Mouse (Mus musculus) liver, embryonic 14.5 days (tissue): ENCODE results near the gene Mrpl48. TPM values are rescaled to one million over a fixed set of nuclear protein-coding genes. Genes with fewer than 3 reads are reported as not detected.
A peak's percentile ranks its signal among the peaks of the same experiment; 100 is the strongest.

ENCODE experiments used
- ATAC-seq: fragments of 200-750 bp; cut with Nextera tagmentation; 2 replicates; pipeline ENCODE4 v1.8.0; 2017; ENCODE audit warnings: moderate number of reproducible peaks, mild to moderate bottlenecking, moderate library complexity; ENCODE audit not compliant: insufficient read depth
- DNase-seq, 3 experiments: peaks; one replicate each; pipeline ENCODE4 v3.0.0-alpha.2; 2012 to 2013; ENCODE audit warnings: low read depth in 3 of 3, low spot score in 3 of 3
- H3K27ac ChIP-seq: fragments of 300-500 bp; sonication (generic); 2 replicates; pipeline ENCODE4 v1.5.1; 2014; ENCODE audit warnings: moderate library complexity, mild to moderate bottlenecking, control low read depth, inconsistent platforms
- H3K27me3 ChIP-seq: fragments of 300-500 bp; sonication (generic); 2 replicates; pipeline ENCODE4 v1.6.1; 2014; ENCODE audit warnings: mild to moderate bottlenecking, low read length, moderate library complexity; ENCODE audit not compliant: control insufficient read depth, insufficient read depth
- H3K36me3 ChIP-seq: fragments of 300-500 bp; sonication (generic); replicated peaks from 2 replicates; pipeline ENCODE4 v1.6.1; 2014; ENCODE audit warnings: low read depth; ENCODE audit not compliant: control insufficient read depth, insufficient read depth
- H3K4me1 ChIP-seq, 2 experiments: fragments of 200-500 bp in 1 of 2; fragments of 300-500 bp in 1 of 2; sonication (generic) in 1 of 2; replicated peaks; 2 replicates each; pipeline ENCODE4 v1.6.1; 2012 to 2014; ENCODE audit warnings: antibody characterized with exemption in 1 of 2, inconsistent platforms in 1 of 2, low read length in 1 of 2; ENCODE audit not compliant: control insufficient read depth in 2 of 2, insufficient read depth in 2 of 2
- H3K4me2 ChIP-seq: fragments of 300-500 bp; sonication (generic); 2 replicates; pipeline ENCODE4 v1.6.1; 2014; ENCODE audit warnings: low read depth, mild to moderate bottlenecking, control low read depth, moderate library complexity
- H3K4me3 ChIP-seq, 2 experiments: fragments of 200-500 bp in 1 of 2; fragments of 300-500 bp in 1 of 2; sonication (generic) in 1 of 2; 2 replicates each; pipeline ENCODE4 v1.5.1; 2012 to 2014; ENCODE audit warnings: low read depth in 2 of 2, low read length in 2 of 2, mild to moderate bottlenecking in 2 of 2, control low read depth in 1 of 2, inconsistent platforms in 1 of 2, moderate library complexity in 1 of 2; ENCODE audit not compliant: insufficient read depth in 1 of 2
- H3K9ac ChIP-seq: fragments of 300-500 bp; sonication (generic); replicated peaks from 2 replicates; pipeline ENCODE4 v1.6.1; 2014; ENCODE audit warnings: mild to moderate bottlenecking, control low read depth, moderate library complexity
- H3K9me3 ChIP-seq: fragments of 300-500 bp; sonication (generic); 2 replicates; pipeline ENCODE4 v1.6.1; 2016; ENCODE audit warnings: low read length, mixed read lengths; ENCODE audit not compliant: control insufficient read depth
- CTCF ChIP-seq: IDR thresholded peaks from 2 replicates; pipeline ENCODE4 v1.5.1; 2016; ENCODE audit warnings: antibody characterized with exemption, low read depth, control low read depth
- EP300 ChIP-seq: IDR thresholded peaks from 2 replicates; pipeline ENCODE4 v1.6.1; 2016; ENCODE audit warnings: antibody characterized with exemption, low read depth
- WGBS: fragments of 180-500 bp; shearing (Covaris S2); extraction: QIAGEN DNeasy Blood & Tissue Kit; methylation state at CpG from one replicate; pipeline ENCODE4 v1.1.7; 2014; ENCODE audit not compliant: insufficient replicate concordance; 5-methylcytosine and 5-hydroxymethylcytosine counted together
- polyA plus RNA-seq, 2 experiments: library from polyadenylated mRNA; depleted of rRNA in 1 of 2; stranded (reverse) in 1 of 2; unstranded in 1 of 2; fragments of >200 nt; fragmentation: Nextera tagmentation in 1 of 2; extraction: Ambion mirVana in 1 of 2; gene quantifications; 2 replicates each; pipeline versions ENCODE4 v1.2.1 to v1.2.3; 2012 to 2014

The Mrpl48 gene
- polyA plus RNA-seq (2012; rRNA removed) (15.1 and 21.5 TPM in 2 replicates), polyA plus RNA-seq (2014; fragmentation: Nextera tagmentation; extraction: Ambion mirVana) (47.2 and 50.8 TPM in 2 replicates)

DNA sequence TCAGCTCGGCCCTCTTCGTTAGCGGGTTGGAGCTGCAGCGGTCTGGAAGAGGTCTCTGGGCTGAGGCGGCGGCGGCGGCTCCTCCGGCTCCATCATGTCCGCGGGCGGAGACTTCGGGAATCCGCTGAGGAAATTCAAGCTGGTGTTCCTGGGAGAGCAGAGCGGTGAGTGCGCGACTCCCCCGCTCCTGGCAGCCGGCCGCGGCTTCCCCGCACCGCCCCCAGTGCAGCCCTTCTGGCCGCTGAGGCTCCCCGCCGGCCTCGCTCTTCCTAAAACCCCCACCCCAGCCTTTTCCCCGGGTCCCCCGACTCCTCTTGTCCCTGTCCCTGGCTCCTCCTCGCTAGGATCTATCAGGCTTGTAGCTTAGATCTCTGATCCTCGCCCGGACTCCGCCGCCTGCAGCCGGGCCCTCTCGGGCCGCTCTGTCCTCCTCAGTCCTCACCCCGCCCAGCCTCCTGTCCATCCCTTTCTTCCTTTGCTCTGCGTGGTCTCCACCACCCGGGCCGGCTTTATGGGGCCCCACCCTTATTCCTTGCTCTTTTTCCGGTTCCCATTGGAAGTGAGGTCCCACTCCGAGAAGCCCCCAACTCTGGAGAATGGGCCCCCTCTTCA, at the start of gene Mrpl48:
Mrpl48 (minus strand) TSS at position 172 of the 612 bp plus-strand sequence.
- no peak for DNase-seq
- Histone ChIP-seq H3K9ac (peak within 1 kb of the TSS; percentile 83), H3K4me3 (peak within 1 kb of the TSS; percentile 71 to 77), H3K9me3 (no peaks in the 10 kb centered on the region), H3K27ac (peak within 1 kb of the TSS; percentile 96), H3K27me3 (no peaks in the 10 kb centered on the region), H3K4me2 (peak within 1 kb of the TSS; percentile 91), H3K4me1 (peaks cover 6 to 8% of the 10 kb centered on the region in 2 experiments), H3K36me3 (no peaks in the 10 kb centered on the region)
- peak; percentile 17; the same call in 1 of the 2 replicates for ATAC-seq
- TF ChIP-seq EP300, result no peak
- TF ChIP-seq CTCF, result no peak
- WGBS, result under 1% methylated on average over 43 of the region's 43 CpGs

DNA sequence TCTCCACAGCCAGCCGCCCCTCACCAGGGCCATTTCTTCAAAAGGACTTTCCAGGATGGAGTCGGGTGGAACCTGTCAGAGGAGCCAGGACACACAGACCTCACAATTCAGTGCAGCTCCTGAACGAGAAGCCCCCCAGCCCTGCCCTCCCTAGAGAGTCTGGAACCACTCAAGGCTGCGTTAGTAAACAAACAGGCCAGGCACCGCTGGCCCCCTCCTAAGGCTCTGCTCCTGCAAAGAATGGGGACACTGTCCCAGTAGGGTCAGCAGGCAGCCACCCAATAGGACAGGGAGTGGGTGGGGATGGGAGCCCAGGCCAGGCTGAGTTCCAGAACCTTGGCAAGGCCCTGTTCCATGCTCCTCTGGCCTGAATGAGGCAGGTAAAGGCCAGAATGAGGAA, 48.6 kb upstream of the Mrpl48 start:
- Histone ChIP-seq H3K4me2 (no peak overlapping the region), H3K27ac (no peak overlapping the region), H3K4me3 (no peak overlapping the region), H3K9ac (no peak overlapping the region), H3K27me3 (no peaks in the 10 kb centered on the region), H3K9me3 (no peaks in the 10 kb centered on the region), H3K36me3 (no peaks in the 10 kb centered on the region), H3K4me1 (no peaks in the 10 kb centered on the region)
- no peak for ATAC-seq
- 44% methylated on average over 5 of the region's 5 CpGs for whole genome bisulfite sequencing
- no peak for DNase-seq
- no peak for TF ChIP-seq CTCF
- TF ChIP-seq EP300, result no peak

DNA sequence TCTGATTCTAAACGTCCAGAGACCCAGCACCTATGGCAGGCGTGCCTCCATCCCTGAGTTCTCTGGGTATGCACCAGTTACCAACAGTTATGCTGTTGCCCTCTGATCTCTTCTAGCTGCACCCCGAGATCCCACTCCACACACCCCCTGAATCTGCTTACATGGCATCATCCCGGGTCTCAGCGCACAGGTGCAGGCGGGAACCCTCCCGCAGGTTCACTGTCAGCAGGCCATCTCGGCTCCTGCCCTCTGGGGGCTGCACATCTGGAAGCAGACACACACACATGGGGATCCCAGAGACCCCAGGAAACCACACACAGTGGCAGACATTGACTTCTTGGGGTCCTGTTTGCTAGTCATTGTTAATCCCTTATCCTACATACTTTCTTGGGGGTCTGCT, 46.3 kb upstream of the Mrpl48 start:
- WGBS, result 75% methylated on average over 8 of the region's 8 CpGs
- Histone ChIP-seq H3K4me1 (no peaks in the 10 kb centered on the region; a peak in 1 of 4 replicates), H3K9ac (no peak overlapping the region), H3K4me2 (no peak overlapping the region), H3K36me3 (no peaks in the 10 kb centered on the region), H3K27ac (no peak overlapping the region), H3K9me3 (no peaks in the 10 kb centered on the region), H3K4me3 (no peak overlapping the region), H3K27me3 (no peaks in the 10 kb centered on the region)
- TF ChIP-seq EP300 (no peak), CTCF (no peak)
- DNase-seq, result no peak
- ATAC-seq, result no peak

DNA sequence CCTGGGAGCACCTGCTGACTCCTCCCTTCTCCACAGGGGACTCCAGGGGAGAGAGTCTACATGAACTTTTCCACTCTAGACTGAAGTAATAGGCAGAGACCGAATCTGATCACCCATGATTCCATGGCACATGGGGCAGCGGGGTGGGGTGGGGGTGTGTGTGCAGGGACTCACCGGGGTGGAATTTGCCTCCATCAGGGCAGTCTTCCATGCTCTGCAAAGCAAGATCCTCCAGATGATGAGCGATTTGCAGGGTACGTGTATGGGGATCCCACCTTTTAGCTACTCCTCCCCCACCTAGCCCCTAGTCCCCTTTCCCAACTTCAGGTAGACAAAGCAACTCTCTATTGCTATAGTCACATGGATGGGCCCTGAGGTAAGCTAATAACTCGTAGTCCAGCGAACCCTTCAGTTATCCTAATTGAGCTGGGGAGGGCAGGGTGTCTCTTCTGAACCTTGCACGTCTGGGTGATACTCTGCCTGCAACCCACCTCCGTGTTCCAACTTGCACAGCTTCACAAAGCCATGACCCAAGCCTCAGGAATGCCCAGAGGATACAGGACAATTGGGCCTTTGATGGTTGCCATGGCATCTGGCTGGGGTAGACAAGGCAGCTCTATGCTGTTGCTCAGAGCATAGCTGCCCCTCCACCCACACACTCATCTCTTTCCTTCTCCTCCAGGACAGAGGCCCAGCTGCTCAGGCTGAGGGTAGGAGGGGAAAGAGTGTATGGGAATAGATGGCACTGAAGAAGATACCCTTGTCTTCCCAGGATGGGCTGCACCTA, 45.6 kb upstream of the Mrpl48 start:
- H3K27me3 ChIP-seq, result no peaks in the 10 kb centered on the region
- no peaks in the 10 kb centered on the region; a peak in 1 of 4 replicates for H3K4me1 ChIP-seq
- WGBS, result 68% methylated on average over 9 of the region's 9 CpGs
- no peak overlapping the region for H3K4me2 ChIP-seq
- no peak for TF ChIP-seq CTCF
- no peak for TF ChIP-seq EP300
- no peak for DNase-seq
- H3K36me3 ChIP-seq, result no peaks in the 10 kb centered on the region
- no peak for ATAC-seq
- no peak overlapping the region for H3K4me3 ChIP-seq
- no peak overlapping the region for H3K27ac ChIP-seq
- no peak overlapping the region for H3K9ac ChIP-seq
- no peaks in the 10 kb centered on the region for H3K9me3 ChIP-seq

DNA sequence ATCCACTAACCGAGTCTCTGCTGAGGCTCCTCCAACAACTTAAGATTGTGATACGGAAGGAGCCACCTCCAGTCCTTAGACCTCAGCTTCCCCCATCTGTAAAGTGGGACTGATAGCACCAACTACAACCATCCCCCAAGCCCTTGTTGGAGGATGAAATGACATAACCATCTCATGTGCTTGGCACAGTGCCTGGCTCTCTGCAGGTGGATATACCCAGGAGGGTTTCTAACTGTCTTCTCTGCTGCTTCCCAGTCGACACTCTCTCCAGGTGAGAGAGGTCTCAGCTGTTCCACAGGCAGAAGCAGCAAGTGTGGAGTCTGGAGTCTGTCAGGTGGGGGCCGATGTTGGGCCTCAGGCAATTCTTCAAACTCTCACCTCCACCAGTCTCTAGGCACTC, 42.9 kb upstream of the Mrpl48 start:
- H3K4me3 ChIP-seq, result no peak overlapping the region
- no peak overlapping the region for H3K4me2 ChIP-seq
- no peak for TF ChIP-seq CTCF
- TF ChIP-seq EP300, result no peak
- H3K9ac ChIP-seq, result no peak overlapping the region
- no peaks in the 10 kb centered on the region for H3K9me3 ChIP-seq
- H3K27ac ChIP-seq, result no peak overlapping the region
- no peak for DNase-seq
- WGBS, result 34% methylated on average over 4 of the region's 4 CpGs
- H3K36me3 ChIP-seq, result no peaks in the 10 kb centered on the region
- no peaks in the 10 kb centered on the region for H3K27me3 ChIP-seq
- ATAC-seq, result no peak
- no peaks in the 10 kb centered on the region; a peak in 1 of 4 replicates for H3K4me1 ChIP-seq
